Mouse (Mus musculus): ENCODE data around the gene Incenp. TPM values are rescaled to one million over a fixed set of nuclear protein-coding genes. Genes with fewer than 3 reads are reported as not detected.
A peak's percentile ranks its signal among the peaks of the same experiment; 100 is the strongest.

Gene Incenp
- polyA plus RNA-seq, 1 experiment from 2014 or later = 79.7 TPM

- H3K36me3 ChIP-seq (ENCODE audit: control insufficient read depth, insufficient read depth, low read length) = no peaks in the 10 kb centered on the region
- ATAC-seq (ENCODE audit: low FRiP score) (no peak), DNase-seq (ENCODE audit: low spot score) (no peak)
- H3K9me3 ChIP-seq (ENCODE audit: control insufficient read depth, low read length) = no peaks in the 10 kb centered on the region
- H3K27me3 ChIP-seq (ENCODE audit: control insufficient read depth, insufficient read depth, low read length) = no peaks in the 10 kb centered on the region
- H3K4me1 ChIP-seq (replicated peaks; ENCODE audit: control insufficient read depth, insufficient read depth, low read length) = no peaks in the 10 kb centered on the region
- no peak overlapping the region for H3K4me2 ChIP-seq (replicated peaks; ENCODE audit: low read depth, low read length)
- H3K4me3 ChIP-seq (ENCODE audit: low read depth, low read length) = no peak overlapping the region
- 22% methylated on average over 2 of the region's 2 CpGs for WGBS
- no peak overlapping the region for H3K27ac ChIP-seq (ENCODE audit: low read depth, low read length)
- H3K9ac ChIP-seq (ENCODE audit: low read depth, low read length) = no peak overlapping the region
Measured at GRCm38 (mm10) chr19:9922228-9922627, 22.9 kb upstream of the Incenp start.

DNA sequence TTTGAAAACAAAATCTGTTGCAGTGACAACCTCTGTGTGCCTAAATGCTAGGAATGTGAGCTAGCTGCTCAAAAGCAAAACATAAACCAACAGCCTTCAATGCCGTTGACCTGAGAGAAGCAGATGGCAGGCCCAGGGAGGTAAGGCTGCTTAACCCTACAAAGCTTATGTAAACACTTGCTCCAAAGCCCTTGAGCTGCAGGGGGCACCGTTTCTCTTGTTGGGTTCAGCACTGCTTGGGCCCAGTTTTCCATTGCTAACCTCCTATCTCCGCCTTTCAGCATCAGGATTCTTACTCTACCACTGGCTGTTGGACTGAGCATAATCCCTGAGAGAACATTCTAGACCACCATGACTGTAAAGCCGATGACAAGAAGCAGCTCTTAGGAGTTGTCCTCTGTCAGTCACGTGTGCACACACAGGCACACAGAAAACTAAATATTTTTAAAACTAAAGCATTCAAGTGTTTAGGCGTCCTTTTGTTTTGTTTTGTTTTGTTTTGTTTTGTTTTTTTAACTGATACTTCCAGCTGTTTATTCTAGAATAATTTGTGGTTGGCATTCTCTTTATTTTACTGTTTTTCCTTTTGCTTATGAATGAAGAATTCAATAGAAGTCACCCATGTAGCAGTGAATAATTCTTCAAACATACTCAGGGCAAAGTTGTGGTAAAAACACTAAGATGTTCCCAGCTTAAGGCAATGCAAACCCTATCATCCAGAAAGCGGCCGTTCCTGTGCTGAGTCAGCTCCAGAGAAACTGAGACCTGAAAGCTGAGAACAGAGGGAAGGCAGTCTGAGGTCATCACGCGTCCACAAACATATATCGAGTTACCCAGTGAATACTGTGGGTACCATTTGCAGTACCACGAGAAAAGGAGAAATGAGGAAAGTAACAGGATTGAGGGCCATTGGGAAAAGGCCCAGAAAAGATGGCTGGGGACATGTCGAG is 21.8 kb upstream of the Incenp start:
- H3K27ac ChIP-seq (ENCODE audit: low read depth, low read length) = no peak overlapping the region

GRCm38 (mm10) chr19:9918176-9918861 is 19.0 kb upstream of the Incenp start:
- Histone ChIP-seq H3K4me2 (replicated peaks; ENCODE audit: low read depth, low read length) (no peak overlapping the region), H3K4me1 (replicated peaks; ENCODE audit: control insufficient read depth, insufficient read depth, low read length) (no peaks in the 10 kb centered on the region), H3K4me3 (ENCODE audit: low read depth, low read length) (no peak overlapping the region), H3K36me3 (ENCODE audit: control insufficient read depth, insufficient read depth, low read length) (no peaks in the 10 kb centered on the region), H3K9me3 (ENCODE audit: control insufficient read depth, low read length) (no peaks in the 10 kb centered on the region), H3K9ac (ENCODE audit: low read depth, low read length) (no peak overlapping the region), H3K27me3 (ENCODE audit: control insufficient read depth, insufficient read depth, low read length) (no peaks in the 10 kb centered on the region), H3K27ac (ENCODE audit: low read depth, low read length) (no peak overlapping the region)
- WGBS = 50% methylated on average over 9 of the region's 9 CpGs
- no peak for ATAC-seq (ENCODE audit: low FRiP score)
- no peak for DNase-seq (ENCODE audit: low spot score)

More for the DNA sequence above, 21.8 kb upstream of the Incenp start:
- H3K9me3 ChIP-seq (ENCODE audit: control insufficient read depth, low read length) = no peaks in the 10 kb centered on the region
- WGBS = 56% methylated on average over 13 of the region's 13 CpGs
- no peak for ATAC-seq (ENCODE audit: low FRiP score)
- H3K9ac ChIP-seq (ENCODE audit: low read depth, low read length) = no peak overlapping the region
- no peaks in the 10 kb centered on the region for H3K4me1 ChIP-seq (replicated peaks; ENCODE audit: control insufficient read depth, insufficient read depth, low read length)
- H3K27me3 ChIP-seq (ENCODE audit: control insufficient read depth, insufficient read depth, low read length) = no peaks in the 10 kb centered on the region
- no peak overlapping the region for H3K4me2 ChIP-seq (replicated peaks; ENCODE audit: low read depth, low read length)
- H3K36me3 ChIP-seq (ENCODE audit: control insufficient read depth, insufficient read depth, low read length) = no peaks in the 10 kb centered on the region
- no peak overlapping the region for H3K4me3 ChIP-seq (ENCODE audit: low read depth, low read length)
- no peak for DNase-seq (ENCODE audit: low spot score)

- DNase-seq (ENCODE audit: low spot score) = no peak
- no peaks in the 10 kb centered on the region for H3K9me3 ChIP-seq (ENCODE audit: control insufficient read depth, low read length)
- no peak overlapping the region for H3K9ac ChIP-seq (ENCODE audit: low read depth, low read length)
- no peaks in the 10 kb centered on the region for H3K27me3 ChIP-seq (ENCODE audit: control insufficient read depth, insufficient read depth, low read length)
- 82% methylated on average over 3 of the region's 4 CpGs for WGBS
- H3K4me3 ChIP-seq (ENCODE audit: low read depth, low read length) = no peak overlapping the region
- no peaks in the 10 kb centered on the region for H3K4me1 ChIP-seq (replicated peaks; ENCODE audit: control insufficient read depth, insufficient read depth, low read length)
- ATAC-seq (ENCODE audit: low FRiP score) = no peak
- H3K27ac ChIP-seq (ENCODE audit: low read depth, low read length) = no peak overlapping the region
- no peaks in the 10 kb centered on the region for H3K36me3 ChIP-seq (ENCODE audit: control insufficient read depth, insufficient read depth, low read length)
- no peak overlapping the region for H3K4me2 ChIP-seq (replicated peaks; ENCODE audit: low read depth, low read length)
Measured at GRCm38 (mm10) chr19:9917727-9918126, 18.4 kb upstream of the Incenp start.

DNA sequence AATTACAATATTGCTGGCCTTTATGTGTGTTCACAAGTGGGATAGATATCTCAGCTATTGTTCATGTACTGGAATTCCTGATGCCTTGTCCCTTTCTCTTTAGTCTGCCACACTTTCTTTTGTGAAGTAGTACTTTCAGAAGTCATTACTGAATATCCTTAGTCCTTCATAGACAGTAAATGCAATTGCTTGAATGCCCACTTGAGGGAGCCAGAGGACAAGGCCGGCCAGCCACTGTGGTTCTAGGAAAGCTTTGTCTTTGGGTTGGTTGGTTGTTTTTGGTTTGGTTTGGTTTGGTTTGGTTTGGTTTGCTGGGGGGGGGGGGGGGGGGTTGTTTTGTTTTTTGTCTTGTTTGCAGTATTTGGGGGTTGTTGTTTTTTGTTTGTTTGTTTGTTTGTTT is 16.6 kb upstream of the Incenp start:
- DNase-seq (ENCODE audit: low spot score) (peak; percentile 85), ATAC-seq (ENCODE audit: low FRiP score) (peak; percentile 57; the same call in 1 of the 2 replicates)
- no peak overlapping the region for H3K4me2 ChIP-seq (replicated peaks; ENCODE audit: low read depth, low read length)
- no peak overlapping the region for H3K9ac ChIP-seq (ENCODE audit: low read depth, low read length)
- no peak overlapping the region for H3K27ac ChIP-seq (ENCODE audit: low read depth, low read length)
- no peaks in the 10 kb centered on the region for H3K9me3 ChIP-seq (ENCODE audit: control insufficient read depth, low read length)
- no peak overlapping the region for H3K4me3 ChIP-seq (ENCODE audit: low read depth, low read length)
- no peaks in the 10 kb centered on the region for H3K27me3 ChIP-seq (ENCODE audit: control insufficient read depth, insufficient read depth, low read length)
- 0% methylated on average over 1 of the region's 1 CpGs for WGBS
- H3K36me3 ChIP-seq (ENCODE audit: control insufficient read depth, insufficient read depth, low read length) = no peaks in the 10 kb centered on the region
- no peaks in the 10 kb centered on the region for H3K4me1 ChIP-seq (replicated peaks; ENCODE audit: control insufficient read depth, insufficient read depth, low read length)

- Histone ChIP-seq H3K27me3 (ENCODE audit: control insufficient read depth, insufficient read depth, low read length) (no peaks in the 10 kb centered on the region), H3K27ac (ENCODE audit: low read depth, low read length) (no peak overlapping the region), H3K9ac (ENCODE audit: low read depth, low read length) (no peak overlapping the region), H3K36me3 (ENCODE audit: control insufficient read depth, insufficient read depth, low read length) (no peaks in the 10 kb centered on the region), H3K4me1 (replicated peaks; ENCODE audit: control insufficient read depth, insufficient read depth, low read length) (no peaks in the 10 kb centered on the region), H3K9me3 (ENCODE audit: control insufficient read depth, low read length) (no peaks in the 10 kb centered on the region), H3K4me2 (replicated peaks; ENCODE audit: low read depth, low read length) (no peak overlapping the region), H3K4me3 (ENCODE audit: low read depth, low read length) (no peak overlapping the region)
- 88% methylated on average over 3 of the region's 3 CpGs for WGBS
- DNase-seq (ENCODE audit: low spot score) (no peak), ATAC-seq (ENCODE audit: low FRiP score) (no peak)
Measured at GRCm38 (mm10) chr19:9914346-9914745, 15.0 kb upstream of the Incenp start.

DNA sequence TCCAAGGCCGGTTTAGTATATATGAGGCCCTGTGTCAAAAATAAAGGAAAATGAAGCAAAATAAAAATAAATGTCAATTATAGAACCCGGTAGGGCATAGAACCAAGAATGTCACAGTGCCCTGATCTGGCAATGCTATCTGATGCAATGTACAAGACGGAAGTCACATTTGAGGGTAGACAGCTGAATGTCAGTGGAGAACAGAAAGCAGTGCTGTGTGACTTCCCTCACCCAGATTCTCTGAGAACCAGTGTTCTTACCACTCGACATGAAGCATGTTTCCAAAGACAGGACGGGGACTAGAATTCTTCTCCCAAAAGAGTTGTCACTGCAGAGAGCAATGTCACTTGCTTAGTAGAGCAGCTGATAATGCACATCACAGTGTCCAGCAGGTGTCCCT is 14.4 kb upstream of the Incenp start:
- H3K4me3 ChIP-seq (ENCODE audit: low read depth, low read length) = no peak overlapping the region
- no peaks in the 10 kb centered on the region for H3K9me3 ChIP-seq (ENCODE audit: control insufficient read depth, low read length)
- WGBS = 87% methylated on average over 5 of the region's 5 CpGs

GRCm38 (mm10) chr19:9911314-9911754 is 12.0 kb upstream of the Incenp start:
- no peak overlapping the region for H3K4me2 ChIP-seq (replicated peaks; ENCODE audit: low read depth, low read length)
- H3K27me3 ChIP-seq (ENCODE audit: control insufficient read depth, insufficient read depth, low read length) = no peaks in the 10 kb centered on the region
- WGBS = 19% methylated on average over 6 of the region's 6 CpGs
- H3K27ac ChIP-seq (ENCODE audit: low read depth, low read length) = no peak overlapping the region
- peak; percentile 60; the same call in 1 of the 2 replicates for ATAC-seq (ENCODE audit: low FRiP score)
- no peaks in the 10 kb centered on the region for H3K4me1 ChIP-seq (replicated peaks; ENCODE audit: control insufficient read depth, insufficient read depth, low read length)
- no peaks in the 10 kb centered on the region for H3K9me3 ChIP-seq (ENCODE audit: control insufficient read depth, low read length)
- no peak overlapping the region for H3K9ac ChIP-seq (ENCODE audit: low read depth, low read length)
- DNase-seq (ENCODE audit: low spot score) = peak; percentile 81
- H3K4me3 ChIP-seq (ENCODE audit: low read depth, low read length) = no peak overlapping the region
- no peaks in the 10 kb centered on the region for H3K36me3 ChIP-seq (ENCODE audit: control insufficient read depth, insufficient read depth, low read length)

More for the DNA sequence above, 14.4 kb upstream of the Incenp start:
- Histone ChIP-seq H3K4me1 (replicated peaks; ENCODE audit: control insufficient read depth, insufficient read depth, low read length) (no peaks in the 10 kb centered on the region), H3K36me3 (ENCODE audit: control insufficient read depth, insufficient read depth, low read length) (no peaks in the 10 kb centered on the region), H3K27ac (ENCODE audit: low read depth, low read length) (no peak overlapping the region), H3K27me3 (ENCODE audit: control insufficient read depth, insufficient read depth, low read length) (no peaks in the 10 kb centered on the region), H3K9ac (ENCODE audit: low read depth, low read length) (no peak overlapping the region), H3K4me2 (replicated peaks; ENCODE audit: low read depth, low read length) (no peak overlapping the region)
- ATAC-seq (ENCODE audit: low FRiP score) (no peak), DNase-seq (ENCODE audit: low spot score) (no peak)
